Mouse (Mus musculus): ENCODE measurements around the gene Trpm3.
"Not testable (repeated sequence)": the region's sequence is repeated elsewhere in the genome, so short reads cannot be mapped to it uniquely, and the experiment has no call there.

Gene Trpm3

GRCm38 (mm10) chr19:23028283-23028682 is 889.4 kb downstream of the Trpm3 start:
- in situ Hi-C loops (cut with MseI, MboI): no loop called here

GRCm38 (mm10) chr19:23033343-23033742 is 894.5 kb downstream of the Trpm3 start:
- in situ Hi-C loops (cut with MseI, MboI): not testable (repeated sequence)

- in situ Hi-C loops (cut with MseI, MboI): no loop called here
Observed at GRCm38 (mm10) chr19:23034117-23034516, 895.3 kb downstream of the Trpm3 start.

- in situ Hi-C loops (cut with MseI, MboI): no loop called here
Observed at GRCm38 (mm10) chr19:23034933-23035332, 896.1 kb downstream of the Trpm3 start.

- in situ Hi-C loops (cut with MseI, MboI): no loop called here
Observed at GRCm38 (mm10) chr19:23035786-23036185, 896.9 kb downstream of the Trpm3 start.

- in situ Hi-C loops (cut with MseI, MboI): no loop called here
Observed at GRCm38 (mm10) chr19:23036782-23037477, 898.1 kb downstream of the Trpm3 start.

- in situ Hi-C loops (cut with MseI, MboI): no loop called here
Observed at GRCm38 (mm10) chr19:23037499-23037898, 898.7 kb downstream of the Trpm3 start.

GRCm38 (mm10) chr19:23038321-23038720 is 899.5 kb downstream of the Trpm3 start:
- in situ Hi-C loops (cut with MseI, MboI): no loop called here

GRCm38 (mm10) chr19:23041483-23042167 is 902.8 kb downstream of the Trpm3 start:
- in situ Hi-C loops (cut with MseI, MboI): no loop called here

- in situ Hi-C loops (cut with MseI, MboI): no loop called here
Observed at GRCm38 (mm10) chr19:23042168-23042733, 903.4 kb downstream of the Trpm3 start.

- in situ Hi-C loops (cut with MseI, MboI): no loop called here
Observed at GRCm38 (mm10) chr19:23043699-23044098, 904.9 kb downstream of the Trpm3 start.
